In the genomic region with DNA sequence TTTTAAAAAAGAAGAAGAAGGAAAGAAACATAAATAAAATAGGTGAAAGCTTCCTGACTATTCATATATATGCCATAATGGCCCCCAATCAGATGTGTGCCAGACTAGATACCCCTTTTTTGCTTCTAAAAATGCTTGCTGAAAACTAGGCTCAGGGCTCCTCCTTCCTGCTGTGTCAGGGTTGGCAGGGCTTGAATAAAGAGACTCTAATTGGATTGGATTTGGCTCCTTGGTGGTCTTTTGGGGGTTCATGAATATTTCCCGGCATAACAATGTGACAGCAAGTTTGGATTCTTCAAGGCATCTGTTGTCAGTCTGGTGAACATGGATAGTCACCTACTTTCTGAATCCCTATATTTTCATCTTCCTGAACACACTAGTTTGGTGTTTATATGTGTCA, we compare ENCODE assay signal across 20 mouse cellular contexts.
A peak's percentile ranks its signal among the peaks of the same experiment; 100 is the strongest.
DNase-seq lines count a peak whose midpoint lies in the region; ATAC-seq lines count a peak whose summit lies in the region.
"Had no signal": no experiment of that assay in that cellular context is flagged by ENCODE, and none has a peak within 500 bp of the region (broad histone marks: within the 10 kb centered on the region; RNA-seq: fewer than 3 reads in every experiment).

No protein-coding gene starts in this region.

- H3K4me2 ChIP-seq in forebrain, embryonic 16.5 days (ENCODE audit: low read length), result no peak overlapping the region
- no peak overlapping the region for H3K4me2 ChIP-seq in midbrain, embryonic 11.5 days
- H3K4me2 ChIP-seq in midbrain, embryonic 14.5 days (ENCODE audit: low read length), result no peak overlapping the region
- H3K4me2 ChIP-seq: embryonic facial prominence, embryonic 13.5 days; heart, embryonic 13.5 days had no signal

- no peak for DNase-seq in forebrain, embryonic 10.5 days (ENCODE audit: extremely low spot score, low spot score)
- no peak for DNase-seq in midbrain, embryonic 11.5 days (ENCODE audit: low spot score, missing footprints)
- DNase-seq in midbrain, embryonic 10.5 days (ENCODE audit: low spot score), result no peak
- DNase-seq in midbrain, embryonic 14.5 days, result peak; percentile 56
- peak; percentile 13 for DNase-seq in retina, embryonic 14.5 days (ENCODE audit: low spot score)
- no peak for DNase-seq in layer of hippocampus, postnatal 25 days (ENCODE audit: extremely low spot score in 1 of 2, low spot score in 1 of 2)
- DNase-seq: adrenal gland, adult 8-10 months; adrenal gland, postnatal 36 days; cerebellum, adult 11 months; cerebellum, adult 9-10 months; cerebellum, postnatal 36 days; gastrocnemius, adult 2 months; gastrocnemius, postnatal 25 days; heart, postnatal 36 days had no signal

- H3K9ac ChIP-seq in forebrain, embryonic 16.5 days (replicated peaks; ENCODE audit: low read depth, low read length), result no peak overlapping the region
- no peak overlapping the region for H3K9ac ChIP-seq in midbrain, embryonic 11.5 days (ENCODE audit: low read length)
- H3K9ac ChIP-seq in midbrain, embryonic 14.5 days (replicated peaks; ENCODE audit: low read length), result no peak overlapping the region
- H3K9ac ChIP-seq: embryonic facial prominence, embryonic 13.5 days; heart, embryonic 13.5 days had no signal

- H3K27ac ChIP-seq in forebrain, embryonic 16.5 days (ENCODE audit: low read length), result no peak overlapping the region
- H3K27ac ChIP-seq in forebrain, embryonic 10.5 days, result no peak overlapping the region
- H3K27ac ChIP-seq in midbrain, embryonic 11.5 days (ENCODE audit: low read depth, low read length), result no peak overlapping the region
- no peak overlapping the region for H3K27ac ChIP-seq in midbrain, embryonic 10.5 days (replicated peaks)
- no peak overlapping the region for H3K27ac ChIP-seq in midbrain, embryonic 14.5 days (replicated peaks; ENCODE audit: low read depth, low read length)
- H3K27ac ChIP-seq: embryonic facial prominence, embryonic 13.5 days; gastrocnemius, adult 2 months; heart, embryonic 13.5 days had no signal

- no peaks in the 10 kb centered on the region for H3K9me3 ChIP-seq in forebrain, embryonic 16.5 days (ENCODE audit: control insufficient read depth, low read length)
- no peaks in the 10 kb centered on the region for H3K9me3 ChIP-seq in forebrain, embryonic 10.5 days
- H3K9me3 ChIP-seq in midbrain, embryonic 11.5 days (ENCODE audit: control insufficient read depth, low read length), result no peaks in the 10 kb centered on the region
- H3K9me3 ChIP-seq in midbrain, embryonic 10.5 days (replicated peaks), result no peaks in the 10 kb centered on the region
- H3K9me3 ChIP-seq in midbrain, embryonic 14.5 days (ENCODE audit: control insufficient read depth, low read length), result no peaks in the 10 kb centered on the region
- H3K9me3 ChIP-seq: embryonic facial prominence, embryonic 13.5 days; G1E; heart, embryonic 13.5 days had no signal

- H3K36me3 ChIP-seq in forebrain, embryonic 16.5 days (ENCODE audit: control insufficient read depth, insufficient read depth), result no peaks in the 10 kb centered on the region
- no peaks in the 10 kb centered on the region for H3K36me3 ChIP-seq in forebrain, embryonic 10.5 days (replicated peaks)
- no peaks in the 10 kb centered on the region for H3K36me3 ChIP-seq in midbrain, embryonic 11.5 days (ENCODE audit: control insufficient read depth, insufficient read depth, low read length)
- H3K36me3 ChIP-seq in midbrain, embryonic 10.5 days, result no peaks in the 10 kb centered on the region
- no peaks in the 10 kb centered on the region for H3K36me3 ChIP-seq in midbrain, embryonic 14.5 days (ENCODE audit: control insufficient read depth, insufficient read depth, low read length)
- H3K36me3 ChIP-seq: embryonic facial prominence, embryonic 13.5 days; G1E; heart, embryonic 13.5 days had no signal

- WGBS in forebrain, embryonic 16.5 days, result 17% methylated on average over 1 of the region's 1 CpGs
- 58% methylated on average over 1 of the region's 1 CpGs for WGBS in forebrain, embryonic 10.5 days
- 9% methylated on average over 1 of the region's 1 CpGs for WGBS in midbrain, embryonic 11.5 days
- 32% methylated on average over 1 of the region's 1 CpGs for WGBS in midbrain, embryonic 10.5 days
- 13% methylated on average over 1 of the region's 1 CpGs for WGBS in midbrain, embryonic 14.5 days

- no peaks in the 10 kb centered on the region for H3K27me3 ChIP-seq in forebrain, embryonic 16.5 days (replicated peaks; ENCODE audit: control insufficient read depth, insufficient read depth, low read length)
- no peaks in the 10 kb centered on the region for H3K27me3 ChIP-seq in forebrain, embryonic 10.5 days (ENCODE audit: poor library complexity, severe bottlenecking)
- no peaks in the 10 kb centered on the region for H3K27me3 ChIP-seq in midbrain, embryonic 11.5 days (ENCODE audit: control insufficient read depth, insufficient read depth, low read length)
- no peaks in the 10 kb centered on the region for H3K27me3 ChIP-seq in midbrain, embryonic 10.5 days (ENCODE audit: low read depth, poor library complexity, severe bottlenecking)
- no peaks in the 10 kb centered on the region for H3K27me3 ChIP-seq in midbrain, embryonic 14.5 days (ENCODE audit: control insufficient read depth, insufficient read depth, low read length)
- H3K27me3 ChIP-seq: embryonic facial prominence, embryonic 13.5 days; heart, embryonic 13.5 days had no signal

- ATAC-seq in forebrain, embryonic 16.5 days, result peak; percentile 52; the same call in 1 of the 2 replicates
- ATAC-seq in midbrain, embryonic 11.5 days (ENCODE audit: low FRiP score), result peak; percentile 80
- no peak for ATAC-seq in midbrain, embryonic 14.5 days (ENCODE audit: low FRiP score, low TSS enrichment)
- no peak for ATAC-seq in CD4-positive, CD25-positive, alpha-beta regulatory T cell, adult 4 months
- ATAC-seq: hindbrain, embryonic 16.5 days had no signal

- no peak overlapping the region for H3K4me3 ChIP-seq in forebrain, embryonic 16.5 days (replicated peaks; ENCODE audit: low read length)
- H3K4me3 ChIP-seq in forebrain, embryonic 10.5 days, result no peak overlapping the region
- H3K4me3 ChIP-seq in midbrain, embryonic 11.5 days (ENCODE audit: low read depth, low read length), result no peak overlapping the region
- no peak overlapping the region for H3K4me3 ChIP-seq in midbrain, embryonic 10.5 days
- no peak overlapping the region for H3K4me3 ChIP-seq in midbrain, embryonic 14.5 days (replicated peaks; ENCODE audit: low read depth, low read length)
- H3K4me3 ChIP-seq: embryonic facial prominence, embryonic 13.5 days; gastrocnemius, adult 2 months; heart, embryonic 13.5 days had no signal

- no peaks in the 10 kb centered on the region for H3K4me1 ChIP-seq in forebrain, embryonic 16.5 days (replicated peaks; ENCODE audit: control insufficient read depth, insufficient read depth, low read length)
- H3K4me1 ChIP-seq in forebrain, embryonic 10.5 days, result no peaks in the 10 kb centered on the region
- H3K4me1 ChIP-seq in midbrain, embryonic 11.5 days (ENCODE audit: control insufficient read depth, insufficient read depth, low read length), result no peaks in the 10 kb centered on the region
- no peaks in the 10 kb centered on the region; the same call in 1 of the 2 replicates for H3K4me1 ChIP-seq in midbrain, embryonic 10.5 days
- H3K4me1 ChIP-seq in midbrain, embryonic 14.5 days (ENCODE audit: control insufficient read depth, insufficient read depth, low read length), result no peaks in the 10 kb centered on the region
- H3K4me1 ChIP-seq: embryonic facial prominence, embryonic 13.5 days; heart, embryonic 13.5 days had no signal

Comparison
In these comparisons a context has a peak if more than half of its experiments do, and no peak if none do; other contexts are left out.
1. ATAC-seq: peak in forebrain, embryonic 16.5 days (single experiment) and midbrain, embryonic 11.5 days (single experiment); none in midbrain, embryonic 14.5 days (single experiment) and CD4-positive, CD25-positive, alpha-beta regulatory T cell, adult 4 months (single experiment).
2. DNase-seq: peak in midbrain, embryonic 14.5 days (single experiment) and retina, embryonic 14.5 days (single experiment); none in forebrain, embryonic 10.5 days (single experiment), midbrain, embryonic 11.5 days (single experiment), midbrain, embryonic 10.5 days (single experiment) and layer of hippocampus, postnatal 25 days (0 of 2).